34 mouse cellular contexts compared by ENCODE assay signal in genomic region chr5:117049940-117050339, GRCm38 (mm10).
"Had no signal": no experiment of that assay in that cellular context is flagged by ENCODE, and none has a peak within 500 bp of the region (broad histone marks: within the 10 kb centered on the region; RNA-seq: fewer than 3 reads in every experiment).

No protein-coding gene starts in this region.

- H3K4me3 ChIP-seq: heart, embryonic 10.5 days; heart, embryonic 12.5 days; heart, embryonic 13.5 days; heart, embryonic 15.5 days; hindbrain, embryonic 10.5 days; hindbrain, embryonic 12.5 days; hindbrain, embryonic 13.5 days; hindbrain, embryonic 15.5 days; intestine, embryonic 15.5 days; kidney, embryonic 15.5 days; layer of hippocampus, adult 2 months; left cerebral cortex, adult 2 months had no signal

- H3K4me1 ChIP-seq: heart, embryonic 10.5 days; heart, embryonic 12.5 days; heart, embryonic 13.5 days; heart, embryonic 15.5 days; hindbrain, embryonic 12.5 days; hindbrain, embryonic 15.5 days; intestine, embryonic 15.5 days had no signal

- ATAC-seq: hindbrain, embryonic 16.5 days; hindbrain, postnatal 0 days; inflammation-experienced regulatory T-cells, adult 6 months; intestine, embryonic 15.5 days; intestine, embryonic 16.5 days; intestine, postnatal 0 days had no signal

- DNase-seq: heart, postnatal 10 days; heart, postnatal 14 days; heart, postnatal 36 days; kidney, adult 11 months; kidney, adult 18-20 months; kidney, adult 2 months; kidney, adult 8-10 months; kidney, adult 9 months; kidney, postnatal 10 days; kidney, postnatal 14 days; kidney, postnatal 25 days; kidney, postnatal 36 days; kidney, postnatal 4 days; layer of hippocampus, adult 9-11 months; layer of hippocampus, postnatal 36 days had no signal

- H3K27me3 ChIP-seq: heart, embryonic 12.5 days; heart, embryonic 13.5 days; heart, embryonic 15.5 days; hindbrain, embryonic 12.5 days; hindbrain, embryonic 13.5 days; hindbrain, embryonic 15.5 days; intestine, embryonic 15.5 days; kidney, embryonic 15.5 days had no signal

- H3K27ac ChIP-seq: heart, embryonic 10.5 days; heart, embryonic 13.5 days; heart, embryonic 15.5 days; hindbrain, embryonic 10.5 days; hindbrain, embryonic 12.5 days; hindbrain, embryonic 13.5 days; hindbrain, embryonic 14.5 days; hindbrain, embryonic 15.5 days; hindbrain, postnatal 0 days; intestine, embryonic 15.5 days; kidney, embryonic 15.5 days; kidney, postnatal 0 days; layer of hippocampus, adult 2 months; left cerebral cortex, adult 2 months had no signal

- H3K36me3 ChIP-seq: heart, embryonic 10.5 days; heart, embryonic 12.5 days; heart, embryonic 13.5 days; heart, embryonic 15.5 days; hindbrain, embryonic 10.5 days; hindbrain, embryonic 12.5 days; hindbrain, embryonic 13.5 days; hindbrain, embryonic 15.5 days; intestine, embryonic 15.5 days; kidney, embryonic 15.5 days had no signal
